Mouse (Mus musculus) liver, embryonic 12.5 days (tissue): ENCODE results near the gene Cdk6. TPM values are rescaled to one million over a fixed set of nuclear protein-coding genes. Genes with fewer than 3 reads are reported as not detected.

Experiments used
- ATAC-seq: fragments of 200-750 bp; cut with Nextera tagmentation; 2 replicates; pipeline ENCODE4 v1.8.0; 2017; ENCODE audit warnings: moderate number of reproducible peaks, mild to moderate bottlenecking, moderate library complexity
- H3K27ac ChIP-seq: fragments of 300-500 bp; sonication (generic); 2 replicates; pipeline ENCODE4 v1.5.1; 2016; ENCODE audit warnings: mild to moderate bottlenecking
- H3K27me3 ChIP-seq: fragments of 300-500 bp; sonication (generic); replicated peaks from 2 replicates; pipeline ENCODE4 v1.6.1; 2016; ENCODE audit warnings: mild to moderate bottlenecking, moderate library complexity
- H3K36me3 ChIP-seq: fragments of 300-500 bp; sonication (generic); 2 replicates; pipeline ENCODE4 v1.6.1; 2016; ENCODE audit warnings: mild to moderate bottlenecking, moderate library complexity
- H3K4me1 ChIP-seq: fragments of 300-500 bp; sonication (generic); 2 replicates; pipeline ENCODE4 v1.6.1; 2016
- H3K4me2 ChIP-seq: fragments of 300-500 bp; sonication (generic); 2 replicates; pipeline ENCODE4 v1.6.1; 2016; ENCODE audit warnings: mild to moderate bottlenecking, moderate library complexity
- H3K4me3 ChIP-seq: fragments of 300-500 bp; sonication (generic); 2 replicates; pipeline ENCODE4 v1.5.1; 2016; ENCODE audit warnings: mild to moderate bottlenecking, moderate library complexity
- H3K9ac ChIP-seq: fragments of 300-500 bp; sonication (generic); 2 replicates; pipeline ENCODE4 v1.6.1; 2016; ENCODE audit warnings: mild to moderate bottlenecking, moderate library complexity
- H3K9me3 ChIP-seq: fragments of 300-500 bp; sonication (generic); replicated peaks from 2 replicates; pipeline ENCODE4 v1.6.1; 2016; ENCODE audit warnings: mild to moderate bottlenecking, moderate library complexity
- WGBS: fragments of 180-500 bp; shearing (Covaris S2); methylation state at CpG from one replicate; pipeline ENCODE4 v1.1.7; 2016; ENCODE audit not compliant: insufficient replicate concordance; 5-methylcytosine and 5-hydroxymethylcytosine counted together
- polyA plus RNA-seq: library from polyadenylated mRNA; unstranded; fragments of >200 nt; fragmentation: Nextera tagmentation; extraction: Ambion mirVana; gene quantifications from 2 replicates; pipeline ENCODE4 v1.2.1, GENCODE M21; 2016

Cdk6 gene
- polyA plus RNA-seq, 1 experiment from 2014 or later: 40.1 TPM

GRCm38 (mm10) chr5:3579066-3579465 is 237.8 kb downstream of the Cdk6 start:
- no peak for ATAC-seq
- Histone ChIP-seq H3K27ac (no peak overlapping the region), H3K27me3 (no peaks in the 10 kb centered on the region), H3K4me2 (no peak overlapping the region), H3K9me3 (no peaks in the 10 kb centered on the region), H3K9ac (no peak overlapping the region), H3K36me3 (peaks cover 98% of the 10 kb centered on the region), H3K4me1 (no peaks in the 10 kb centered on the region), H3K4me3 (no peak overlapping the region)
- WGBS: 91% methylated on average over 7 of the region's 7 CpGs

Other genes with a start within 250 kb of the Cdk6 start
- gene Fam133b, start 202.3 kb downstream of the Cdk6 start, polyA plus RNA-seq: 16.1 and 17.4 TPM in 2 replicates
- 1.6 and 1.9 TPM in 2 replicates for gene 1700109H08Rik, start 230.1 kb downstream of the Cdk6 start, polyA plus RNA-seq